Mouse (Mus musculus) spleen, adult 2 months (tissue): ENCODE results near the gene Ncor2.

Source experiments
- CTCF ChIP-seq: fragments of 200-500 bp; IDR thresholded peaks from 2 replicates; pipeline ENCODE4 v1.5.1; 2011; ENCODE audit warnings: mild to moderate bottlenecking, inconsistent platforms; ENCODE audit not compliant: insufficient read depth, insufficient read length, insufficient replicate concordance; ENCODE audit errors: extremely low read depth
- POLR2A ChIP-seq: fragments of 200-500 bp; IDR thresholded peaks from 2 replicates; pipeline ENCODE4 v1.6.1; 2011; ENCODE audit warnings: low read depth, low read length, inconsistent platforms

- TF ChIP-seq POLR2A (no peak), CTCF (no peak)
These were observed 47.0 kb downstream of the Ncor2 start for GRCm38 (mm10) chr5:125132069-125132468.
